22 mouse cellular contexts compared by ENCODE assay signal in genomic region chr9:112260696-112261095, GRCm38 (mm10). TPM values are rescaled to one million over a fixed set of nuclear protein-coding genes. Genes with fewer than 3 reads are reported as not detected.
DNase-seq lines count a peak whose midpoint lies in the region; ATAC-seq and TF ChIP-seq lines count a peak whose summit lies in the region.
"Had no signal": no experiment of that assay in that cellular context is flagged by ENCODE, and none has a peak within 500 bp of the region (broad histone marks: within the 10 kb centered on the region; RNA-seq: fewer than 3 reads in every experiment).

No protein-coding gene starts in this region.

- H3K4me1 ChIP-seq in forebrain, postnatal 0 days (ENCODE audit: insufficient read depth): peaks cover 10% of the 10 kb centered on the region; the same call in 1 of the 2 replicates
- H3K4me1 ChIP-seq in forebrain, embryonic 13.5 days: no peaks in the 10 kb centered on the region
- H3K4me1 ChIP-seq in midbrain, postnatal 0 days (ENCODE audit: insufficient read depth, low read length): no peaks in the 10 kb centered on the region
- H3K4me1 ChIP-seq in midbrain, embryonic 11.5 days (ENCODE audit: control insufficient read depth, insufficient read depth, low read length): no peaks in the 10 kb centered on the region
- peaks cover 12% of the 10 kb centered on the region; the same call in 1 of the 2 replicates for H3K4me1 ChIP-seq in neural tube, embryonic 15.5 days
- H3K4me1 ChIP-seq: embryonic facial prominence, embryonic 15.5 days; midbrain, embryonic 12.5 days had no signal

- H3K36me3 ChIP-seq in forebrain, postnatal 0 days (ENCODE audit: insufficient read depth): no peaks in the 10 kb centered on the region
- H3K36me3 ChIP-seq in forebrain, embryonic 13.5 days (ENCODE audit: poor library complexity, severe bottlenecking): no peaks in the 10 kb centered on the region
- H3K36me3 ChIP-seq in midbrain, postnatal 0 days (ENCODE audit: insufficient read depth, low read length): no peaks in the 10 kb centered on the region
- no peaks in the 10 kb centered on the region for H3K36me3 ChIP-seq in midbrain, embryonic 11.5 days (ENCODE audit: control insufficient read depth, insufficient read depth, low read length)
- H3K36me3 ChIP-seq in neural tube, embryonic 15.5 days: no peaks in the 10 kb centered on the region
- H3K36me3 ChIP-seq: embryonic facial prominence, embryonic 15.5 days; midbrain, embryonic 12.5 days had no signal

- DNase-seq in forebrain, postnatal 0 days: no peak
- DNase-seq in midbrain, postnatal 0 days (ENCODE audit: low spot score): peak; percentile 30
- no peak for DNase-seq in midbrain, embryonic 11.5 days (ENCODE audit: low spot score, missing footprints)
- peak; percentile 96 for DNase-seq in cerebellum, adult 9-11 months
- no peak for DNase-seq in spleen, adult 12 weeks (ENCODE audit: low spot score)
- no peak for DNase-seq in lung, postnatal 25 days (ENCODE audit: low spot score)
- DNase-seq: adrenal gland, postnatal 25 days; gastrocnemius, postnatal 36 days; kidney, adult 18-20 months; kidney, postnatal 4 days; layer of hippocampus, adult 9-11 months; right cerebral cortex, adult 18-20 months; thymus, adult 18-20 months; thymus, postnatal 4 days had no signal

- H3K4me3 ChIP-seq in forebrain, postnatal 0 days (ENCODE audit: low read depth, low read length): no peak overlapping the region
- H3K4me3 ChIP-seq in forebrain, embryonic 13.5 days: no peak overlapping the region
- no peak overlapping the region for H3K4me3 ChIP-seq in midbrain, postnatal 0 days (ENCODE audit: low read depth, low read length)
- H3K4me3 ChIP-seq in midbrain, embryonic 11.5 days (ENCODE audit: low read depth, low read length): no peak overlapping the region
- no peak overlapping the region for H3K4me3 ChIP-seq in neural tube, embryonic 15.5 days (replicated peaks)
- H3K4me3 ChIP-seq: embryonic facial prominence, embryonic 15.5 days; midbrain, embryonic 12.5 days had no signal

- H3K9ac ChIP-seq in forebrain, postnatal 0 days: no peak overlapping the region
- no peak overlapping the region for H3K9ac ChIP-seq in forebrain, embryonic 13.5 days
- H3K9ac ChIP-seq in midbrain, postnatal 0 days (replicated peaks; ENCODE audit: low read length, poor library complexity, severe bottlenecking): no peak overlapping the region
- no peak overlapping the region for H3K9ac ChIP-seq in midbrain, embryonic 11.5 days (ENCODE audit: low read length)
- H3K9ac ChIP-seq in neural tube, embryonic 15.5 days (replicated peaks): no peak overlapping the region
- H3K9ac ChIP-seq: embryonic facial prominence, embryonic 15.5 days; midbrain, embryonic 12.5 days had no signal

- WGBS in forebrain, postnatal 0 days: 84% methylated on average over 2 of the region's 2 CpGs
- 78% methylated on average over 2 of the region's 2 CpGs for WGBS in forebrain, embryonic 13.5 days
- 83% methylated on average over 2 of the region's 2 CpGs for WGBS in midbrain, postnatal 0 days
- 76% methylated on average over 2 of the region's 2 CpGs for WGBS in midbrain, embryonic 11.5 days
- WGBS in neural tube, embryonic 15.5 days: 84% methylated on average over 2 of the region's 2 CpGs

- TF ChIP-seq CTCF in forebrain, postnatal 0 days (IDR thresholded peaks at IDR 0.05; ENCODE audit: low read depth): no peak
- TF ChIP-seq CTCF in midbrain, postnatal 0 days (IDR thresholded peaks at IDR 0.05): no peak

- H3K9me3 ChIP-seq in forebrain, postnatal 0 days (ENCODE audit: low read length): no peaks in the 10 kb centered on the region
- no peaks in the 10 kb centered on the region for H3K9me3 ChIP-seq in forebrain, embryonic 13.5 days (replicated peaks)
- no peaks in the 10 kb centered on the region for H3K9me3 ChIP-seq in midbrain, postnatal 0 days (ENCODE audit: low read length)
- no peaks in the 10 kb centered on the region for H3K9me3 ChIP-seq in midbrain, embryonic 11.5 days (ENCODE audit: control insufficient read depth, low read length)
- H3K9me3 ChIP-seq in neural tube, embryonic 15.5 days (replicated peaks): no peaks in the 10 kb centered on the region
- H3K9me3 ChIP-seq: embryonic facial prominence, embryonic 15.5 days; midbrain, embryonic 12.5 days had no signal

- ATAC-seq in forebrain, postnatal 0 days: no peak
- ATAC-seq in forebrain, embryonic 13.5 days: no peak
- ATAC-seq in midbrain, postnatal 0 days (ENCODE audit: low FRiP score): no peak
- no peak for ATAC-seq in midbrain, embryonic 11.5 days (ENCODE audit: low FRiP score)
- ATAC-seq in neural tube, embryonic 15.5 days (ENCODE audit: low FRiP score): no peak
- ATAC-seq: forebrain, embryonic 16.5 days; lung, postnatal 0 days had no signal

- no peaks in the 10 kb centered on the region for H3K27me3 ChIP-seq in forebrain, postnatal 0 days (ENCODE audit: insufficient read depth, low read length)
- no peaks in the 10 kb centered on the region for H3K27me3 ChIP-seq in forebrain, embryonic 13.5 days
- no peaks in the 10 kb centered on the region for H3K27me3 ChIP-seq in midbrain, postnatal 0 days (ENCODE audit: insufficient read depth, low read length)
- no peaks in the 10 kb centered on the region for H3K27me3 ChIP-seq in midbrain, embryonic 11.5 days (ENCODE audit: control insufficient read depth, insufficient read depth, low read length)
- no peaks in the 10 kb centered on the region for H3K27me3 ChIP-seq in neural tube, embryonic 15.5 days (replicated peaks)
- H3K27me3 ChIP-seq: embryonic facial prominence, embryonic 15.5 days; midbrain, embryonic 12.5 days had no signal

- H3K4me2 ChIP-seq in forebrain, postnatal 0 days (ENCODE audit: low read depth): no peak overlapping the region
- no peak overlapping the region for H3K4me2 ChIP-seq in forebrain, embryonic 13.5 days
- H3K4me2 ChIP-seq in midbrain, postnatal 0 days (ENCODE audit: low read depth, low read length, poor library complexity, severe bottlenecking): no peak overlapping the region
- no peak overlapping the region for H3K4me2 ChIP-seq in midbrain, embryonic 11.5 days
- no peak overlapping the region for H3K4me2 ChIP-seq in neural tube, embryonic 15.5 days
- H3K4me2 ChIP-seq: embryonic facial prominence, embryonic 15.5 days; midbrain, embryonic 12.5 days had no signal

- peak overlapping the region; percentile 73 for H3K27ac ChIP-seq in forebrain, postnatal 0 days (ENCODE audit: low read depth, low read length)
- no peak overlapping the region for H3K27ac ChIP-seq in forebrain, embryonic 13.5 days
- no peak overlapping the region for H3K27ac ChIP-seq in midbrain, postnatal 0 days (ENCODE audit: low read depth, low read length)
- no peak overlapping the region for H3K27ac ChIP-seq in midbrain, embryonic 11.5 days (ENCODE audit: low read depth, low read length)
- 0 out of 2 replicates have a peak overlapping the region, but pooled peaks have one; percentile 70 for H3K27ac ChIP-seq in neural tube, embryonic 15.5 days (replicated peaks)
- H3K27ac ChIP-seq: embryonic facial prominence, embryonic 15.5 days; midbrain, embryonic 12.5 days had no signal

RNA-seq across cellular contexts. Expression of gene Arpp21, which starts 25.0 kb away (rescaled TPM):
- total RNA-seq in forebrain, postnatal 0 days (2014; rRNA removed): 151 and 230 TPM in 2 replicates
- 118 and 122 TPM in 2 replicates for polyA plus RNA-seq in forebrain, postnatal 0 days (2015; fragmentation: Nextera tagmentation; extraction: Ambion mirVana)
- 30.6 and 32.6 TPM in 2 replicates for polyA plus RNA-seq in forebrain, embryonic 13.5 days (2015; fragmentation: Nextera tagmentation; extraction: Ambion mirVana)
- 89.5 and 91.3 TPM in 2 replicates for total RNA-seq in midbrain, postnatal 0 days (2014; rRNA removed)
- 56.3 and 58.5 TPM in 2 replicates for polyA plus RNA-seq in midbrain, postnatal 0 days (2015; fragmentation: Nextera tagmentation; extraction: Ambion mirVana)
- polyA plus RNA-seq in midbrain, embryonic 11.5 days (2014; fragmentation: Nextera tagmentation; extraction: Ambion mirVana): 2.4 and 2.8 TPM in 2 replicates
- polyA plus RNA-seq in neural tube, embryonic 15.5 days (2015; fragmentation: Nextera tagmentation; extraction: Ambion mirVana): 50.8 and 68.1 TPM in 2 replicates
- total RNA-seq: adrenal gland, postnatal 25 days; monocyte, adult 5-6 weeks had no signal
- polyA plus RNA-seq: liver, adult 2 months; lung, postnatal 0 days had no signal

Comparison
In these comparisons a context has a peak if more than half of its experiments do, and no peak if none do; other contexts are left out.
1. DNase-seq: peak in midbrain, postnatal 0 days (single experiment) and cerebellum, adult 9-11 months (single experiment); none in forebrain, postnatal 0 days (single experiment), midbrain, embryonic 11.5 days (single experiment), spleen, adult 12 weeks (single experiment) and lung, postnatal 25 days (single experiment).
2. H3K27ac ChIP-seq: peak in forebrain, postnatal 0 days (single experiment) and neural tube, embryonic 15.5 days (single experiment); none in forebrain, embryonic 13.5 days (single experiment), midbrain, postnatal 0 days (single experiment) and midbrain, embryonic 11.5 days (single experiment).